Mouse (Mus musculus): ENCODE data around the gene Wnt5b. TPM values are rescaled to one million over a fixed set of nuclear protein-coding genes. Genes with fewer than 3 reads are reported as not detected.

Wnt5b gene
- polyA plus RNA-seq, 1 experiment from 2014 or later = 2.3 TPM

DNA sequence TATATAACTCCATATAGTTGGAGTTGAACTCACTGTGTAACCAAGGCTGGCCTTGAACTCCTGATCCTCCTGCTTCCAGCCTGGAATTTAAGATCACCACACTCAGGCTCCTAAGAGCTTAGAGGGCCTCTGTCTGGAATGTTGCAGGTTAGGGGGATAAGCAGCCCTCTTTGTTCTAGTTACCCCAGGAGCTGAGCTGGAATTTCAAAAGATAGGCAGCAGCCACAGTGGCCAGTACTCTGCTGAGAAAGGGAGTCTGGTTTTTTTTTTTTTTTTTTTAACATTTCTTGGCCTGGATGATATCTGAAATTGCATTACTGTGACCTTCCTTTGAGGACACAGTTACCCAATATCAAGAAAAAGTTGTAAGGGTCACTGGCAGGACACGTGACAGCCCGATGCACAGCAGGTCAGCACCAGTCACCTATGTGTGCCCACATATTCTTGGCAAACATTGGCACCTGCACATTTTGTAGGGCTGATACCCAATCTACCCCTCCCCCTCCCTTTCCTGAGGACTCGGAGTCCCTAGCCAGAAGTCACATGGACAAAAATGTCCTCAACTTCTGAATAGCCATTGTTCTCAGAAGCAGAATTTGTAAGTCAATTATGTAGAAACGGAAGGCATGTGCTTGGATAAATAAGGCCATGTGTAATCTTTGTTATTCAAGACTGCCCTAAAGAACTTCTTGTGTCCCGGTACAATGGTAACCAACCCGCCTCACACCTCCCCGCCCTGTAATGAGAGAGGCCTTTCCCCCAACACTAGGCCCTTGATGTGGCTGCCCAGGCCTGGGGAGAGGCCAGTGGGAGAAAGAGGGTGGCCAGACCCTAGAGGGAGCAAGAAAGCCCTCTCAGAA lies 125.5 kb downstream of the Wnt5b start:
- H3K27me3 ChIP-seq (replicated peaks) = no peaks in the 10 kb centered on the region
- no peak overlapping the region for H3K4me3 ChIP-seq
- no peak overlapping the region for H3K27ac ChIP-seq
- H3K9me3 ChIP-seq = no peaks in the 10 kb centered on the region
- H3K9ac ChIP-seq = no peak overlapping the region
- no peaks in the 10 kb centered on the region for H3K36me3 ChIP-seq (replicated peaks)
- H3K4me2 ChIP-seq = no peak overlapping the region
- 19% methylated on average over 7 of the region's 7 CpGs for WGBS
- 0 out of 2 replicates have a peak, but pooled peaks have one; percentile 50 for ATAC-seq (replicated peaks)
- H3K4me1 ChIP-seq = 0 out of 2 replicates have a peak, but pooled peaks cover 4% of the 10 kb centered on the region

DNA sequence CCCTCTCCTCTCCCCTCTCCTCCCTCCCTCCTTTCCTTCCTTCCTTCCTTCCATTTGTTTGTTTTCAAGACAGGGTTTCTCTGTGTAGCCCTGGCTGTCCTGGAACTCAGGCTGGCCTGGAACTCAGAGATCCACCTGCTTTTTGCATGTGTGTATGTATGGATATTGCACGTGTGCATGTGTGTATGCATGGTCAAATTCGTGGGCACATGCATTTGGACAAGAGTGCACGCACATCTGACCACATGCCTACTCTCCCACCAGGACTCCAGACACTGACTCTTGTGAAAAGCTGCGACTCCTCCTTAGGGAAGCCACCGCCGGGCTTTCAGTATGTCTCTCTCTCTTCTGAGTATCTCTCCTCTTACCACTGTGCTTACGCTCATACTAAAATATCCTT lies 126.3 kb downstream of the Wnt5b start:
- no peak overlapping the region for H3K4me2 ChIP-seq
- ATAC-seq (replicated peaks) = no peak
- no peaks in the 10 kb centered on the region for H3K27me3 ChIP-seq (replicated peaks)
- no peak overlapping the region for H3K27ac ChIP-seq
- no peaks in the 10 kb centered on the region for H3K36me3 ChIP-seq (replicated peaks)
- WGBS = 55% methylated on average over 7 of the region's 7 CpGs
- no peaks in the 10 kb centered on the region for H3K9me3 ChIP-seq
- no peak overlapping the region for H3K4me3 ChIP-seq
- no peak overlapping the region for H3K9ac ChIP-seq
- 0 out of 2 replicates have a peak, but pooled peaks cover 4% of the 10 kb centered on the region for H3K4me1 ChIP-seq

DNA sequence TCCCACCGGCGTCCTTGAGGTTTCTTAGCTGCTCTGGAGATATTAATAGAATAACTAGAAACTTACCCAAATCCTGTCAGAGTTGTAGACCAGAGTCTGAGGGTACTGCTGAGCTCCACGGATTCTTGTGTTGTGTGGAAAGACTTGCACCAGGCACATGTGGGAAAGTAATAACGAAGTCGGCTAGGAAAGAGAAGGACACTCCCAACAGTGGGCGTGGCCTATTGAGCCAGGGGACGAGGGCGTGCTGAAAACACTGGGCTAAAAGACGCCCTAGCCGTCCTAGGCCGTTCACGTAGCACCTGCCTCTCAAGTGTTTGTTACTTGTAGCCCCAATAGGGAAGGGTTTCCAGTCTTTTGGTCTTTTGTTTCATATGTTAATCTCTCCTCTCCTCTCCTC lies 126.8 kb downstream of the Wnt5b start, which contains the start of gene Adipor2:
Gene Adipor2 (minus strand): TSS at position 351 of the 400 bp plus-strand sequence.
- no peak within 1 kb of the TSS for H3K4me3 ChIP-seq

GRCm38 (mm10) chr6:119416643-119417042 lies 127.5 kb downstream of the Wnt5b start:
- Histone ChIP-seq H3K4me1 (0 out of 2 replicates have a peak, but pooled peaks cover 4% of the 10 kb centered on the region), H3K9me3 (no peaks in the 10 kb centered on the region), H3K9ac (no peak overlapping the region), H3K27ac (no peak overlapping the region), H3K4me2 (no peak overlapping the region), H3K27me3 (replicated peaks) (no peaks in the 10 kb centered on the region), H3K36me3 (replicated peaks) (no peaks in the 10 kb centered on the region), H3K4me3 (no peak overlapping the region)
- WGBS = 73% methylated on average over 6 of the region's 6 CpGs
- ATAC-seq (replicated peaks) = no peak

More for the DNA sequence above, 126.8 kb downstream of the Wnt5b start, which contains the start of gene Adipor2:
- no peak within 1 kb of the TSS for H3K27ac ChIP-seq
- no peak for ATAC-seq (replicated peaks)
- H3K4me2 ChIP-seq = peak within 1 kb of the TSS; percentile 14; the same call in 1 of the 2 replicates
- H3K4me1 ChIP-seq = 0 out of 2 replicates have a peak, but pooled peaks cover 4% of the 10 kb centered on the region
- no peaks in the 10 kb centered on the region for H3K9me3 ChIP-seq
- WGBS = 3% methylated on average over 12 of the region's 12 CpGs
- H3K36me3 ChIP-seq (replicated peaks) = no peaks in the 10 kb centered on the region
- no peak within 1 kb of the TSS for H3K9ac ChIP-seq
- no peaks in the 10 kb centered on the region for H3K27me3 ChIP-seq (replicated peaks)

- H3K4me3 ChIP-seq = no peak overlapping the region
- 0 out of 2 replicates have a peak, but pooled peaks cover 4% of the 10 kb centered on the region for H3K4me1 ChIP-seq
- ATAC-seq (replicated peaks) = no peak
- 85% methylated on average over 15 of the region's 15 CpGs for WGBS
- H3K9me3 ChIP-seq = no peaks in the 10 kb centered on the region
- H3K27ac ChIP-seq = no peak overlapping the region
- H3K4me2 ChIP-seq = no peak overlapping the region
- H3K36me3 ChIP-seq (replicated peaks) = no peaks in the 10 kb centered on the region
- H3K27me3 ChIP-seq (replicated peaks) = no peaks in the 10 kb centered on the region
- H3K9ac ChIP-seq = no peak overlapping the region
Measured at GRCm38 (mm10) chr6:119414262-119415043, 129.7 kb downstream of the Wnt5b start.

DNA sequence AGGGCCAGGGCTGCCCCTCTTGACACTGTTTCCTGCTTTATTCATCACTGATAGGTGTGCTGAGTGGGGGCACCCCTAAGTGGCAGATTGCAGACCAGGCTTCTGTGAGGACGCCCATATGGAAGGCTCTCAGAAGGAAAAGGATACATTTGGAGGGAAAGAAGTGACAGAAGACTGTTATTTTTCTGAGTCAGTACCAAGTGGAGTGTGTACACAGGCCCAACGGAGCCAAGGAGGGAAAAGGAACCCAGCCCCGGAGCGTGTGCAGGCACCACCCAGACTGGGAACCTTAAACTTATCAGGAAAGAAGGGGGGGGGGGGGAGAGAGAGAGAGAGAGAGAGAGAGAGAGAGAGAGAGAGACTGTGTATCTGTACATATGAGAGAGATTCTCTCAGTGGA lies 131.6 kb downstream of the Wnt5b start:
- 89% methylated on average over 4 of the region's 4 CpGs for WGBS
- no peaks in the 10 kb centered on the region for H3K36me3 ChIP-seq (replicated peaks)
- ATAC-seq (replicated peaks) = no peak

GRCm38 (mm10) chr6:119411511-119411910 lies 132.6 kb downstream of the Wnt5b start:
- H3K9ac ChIP-seq = no peak overlapping the region

More for the DNA sequence above, 131.6 kb downstream of the Wnt5b start:
- Histone ChIP-seq H3K27ac (no peak overlapping the region), H3K9me3 (no peaks in the 10 kb centered on the region), H3K4me3 (no peak overlapping the region), H3K9ac (no peak overlapping the region), H3K27me3 (replicated peaks) (no peaks in the 10 kb centered on the region), H3K4me1 (0 out of 2 replicates have a peak, but pooled peaks cover 2% of the 10 kb centered on the region), H3K4me2 (no peak overlapping the region)

GRCm38 (mm10) chr6:119409766-119410165 lies 134.4 kb downstream of the Wnt5b start:
- Histone ChIP-seq H3K4me3 (no peak overlapping the region), H3K4me1 (no peaks in the 10 kb centered on the region), H3K4me2 (no peak overlapping the region), H3K9me3 (no peaks in the 10 kb centered on the region), H3K27ac (no peak overlapping the region), H3K36me3 (replicated peaks) (no peaks in the 10 kb centered on the region), H3K9ac (no peak overlapping the region), H3K27me3 (replicated peaks) (no peaks in the 10 kb centered on the region)
- WGBS = 46% methylated on average over 1 of the region's 1 CpGs
- no peak for ATAC-seq (replicated peaks)

More at GRCm38 (mm10) chr6:119411511-119411910, 132.6 kb downstream of the Wnt5b start:
- H3K36me3 ChIP-seq (replicated peaks) = no peaks in the 10 kb centered on the region
- 87% methylated on average over 3 of the region's 3 CpGs for WGBS
- H3K27me3 ChIP-seq (replicated peaks) = no peaks in the 10 kb centered on the region
- H3K4me3 ChIP-seq = no peak overlapping the region
- no peaks in the 10 kb centered on the region for H3K4me1 ChIP-seq
- no peak overlapping the region for H3K27ac ChIP-seq
- no peaks in the 10 kb centered on the region for H3K9me3 ChIP-seq
- H3K4me2 ChIP-seq = no peak overlapping the region
- no peak for ATAC-seq (replicated peaks)

GRCm38 (mm10) chr6:119408582-119408981 lies 135.6 kb downstream of the Wnt5b start:
- Histone ChIP-seq H3K4me2 (no peak overlapping the region), H3K9me3 (no peaks in the 10 kb centered on the region), H3K4me1 (no peaks in the 10 kb centered on the region), H3K9ac (no peak overlapping the region), H3K36me3 (replicated peaks) (no peaks in the 10 kb centered on the region), H3K27me3 (replicated peaks) (no peaks in the 10 kb centered on the region), H3K4me3 (no peak overlapping the region), H3K27ac (no peak overlapping the region)
- ATAC-seq (replicated peaks) = no peak
- WGBS = 63% methylated on average over 9 of the region's 9 CpGs

GRCm38 (mm10) chr6:119407818-119408217 lies 136.3 kb downstream of the Wnt5b start:
- H3K27ac ChIP-seq = no peak overlapping the region
- no peaks in the 10 kb centered on the region for H3K36me3 ChIP-seq (replicated peaks)
- no peaks in the 10 kb centered on the region for H3K9me3 ChIP-seq
- ATAC-seq (replicated peaks) = no peak
- no peak overlapping the region for H3K4me3 ChIP-seq
- no peaks in the 10 kb centered on the region for H3K27me3 ChIP-seq (replicated peaks)
- no peak overlapping the region for H3K9ac ChIP-seq
- H3K4me2 ChIP-seq = no peak overlapping the region
- 66% methylated on average over 6 of the region's 6 CpGs for WGBS
- H3K4me1 ChIP-seq = no peaks in the 10 kb centered on the region

DNA sequence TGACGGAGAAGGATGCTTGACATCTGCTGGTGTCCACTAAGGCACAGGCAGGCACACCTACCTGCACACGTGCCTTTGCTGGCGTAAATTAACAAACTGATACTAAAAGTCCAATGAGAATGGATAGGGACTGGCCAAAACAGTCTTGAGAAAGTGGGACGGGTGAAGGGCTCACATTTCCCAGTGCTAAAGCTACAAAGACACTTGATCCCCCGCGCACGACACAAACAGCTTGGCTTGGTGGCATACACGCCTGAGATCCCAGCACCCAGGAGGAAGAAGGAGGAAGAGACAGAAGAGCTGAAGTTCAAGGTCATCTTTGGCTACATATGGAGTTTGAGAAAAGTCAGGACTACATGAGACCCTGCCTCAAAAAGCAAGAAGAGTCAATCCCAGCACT lies 137.6 kb downstream of the Wnt5b start:
- H3K4me1 ChIP-seq = no peaks in the 10 kb centered on the region
- H3K9ac ChIP-seq = no peak overlapping the region
- H3K4me3 ChIP-seq = no peak overlapping the region
- H3K27ac ChIP-seq = no peak overlapping the region
- no peaks in the 10 kb centered on the region for H3K27me3 ChIP-seq (replicated peaks)
- no peaks in the 10 kb centered on the region for H3K36me3 ChIP-seq (replicated peaks)
- H3K9me3 ChIP-seq = no peaks in the 10 kb centered on the region
- no peak overlapping the region for H3K4me2 ChIP-seq
- WGBS = 86% methylated on average over 8 of the region's 8 CpGs
- no peak for ATAC-seq (replicated peaks)

GRCm38 (mm10) chr6:119405310-119405709 lies 138.8 kb downstream of the Wnt5b start:
- WGBS = 91% methylated on average over 7 of the region's 7 CpGs
- H3K4me1 ChIP-seq = no peaks in the 10 kb centered on the region
- no peaks in the 10 kb centered on the region for H3K27me3 ChIP-seq (replicated peaks)
- H3K9me3 ChIP-seq = no peaks in the 10 kb centered on the region
- no peak overlapping the region for H3K4me3 ChIP-seq
- ATAC-seq (replicated peaks) = no peak
- H3K27ac ChIP-seq = no peak overlapping the region
- H3K9ac ChIP-seq = no peak overlapping the region
- H3K36me3 ChIP-seq (replicated peaks) = no peaks in the 10 kb centered on the region
- H3K4me2 ChIP-seq = no peak overlapping the region
